Mouse (Mus musculus) heart, embryonic 13.5 days (tissue): Measurements from ENCODE around the gene Usp29. TPM values are rescaled to one million over a fixed set of nuclear protein-coding genes. Genes with fewer than 3 reads are reported as not detected.
"Not testable (repeated sequence)": the region's sequence is repeated elsewhere in the genome, so short reads cannot be mapped to it uniquely, and the experiment has no call there.

Source experiments
- ATAC-seq: fragments of 200-750 bp; cut with Nextera tagmentation; 2 replicates; pipeline ENCODE4 v1.8.0; 2017; ENCODE audit warnings: moderate TSS enrichment; ENCODE audit not compliant: insufficient number of reproducible peaks, low FRiP score, low TSS enrichment; ENCODE audit errors: extremely low read depth
- H3K27ac ChIP-seq: fragments of 300-500 bp; sonication (generic); replicated peaks from 2 replicates; pipeline ENCODE4 v1.5.1; 2015; ENCODE audit warnings: moderate library complexity, mild to moderate bottlenecking, inconsistent platforms
- H3K27me3 ChIP-seq: fragments of 300-500 bp; sonication (generic); replicated peaks from 2 replicates; pipeline ENCODE4 v1.6.1; 2015; ENCODE audit warnings: mild to moderate bottlenecking, inconsistent platforms
- H3K36me3 ChIP-seq: fragments of 300-500 bp; sonication (generic); 2 replicates; pipeline ENCODE4 v1.6.1; 2015; ENCODE audit warnings: mild to moderate bottlenecking, inconsistent platforms
- H3K4me1 ChIP-seq: fragments of 300-500 bp; sonication (generic); 2 replicates; pipeline ENCODE4 v1.6.1; 2015; ENCODE audit warnings: inconsistent platforms
- H3K4me2 ChIP-seq: fragments of 300-500 bp; sonication (generic); 2 replicates; pipeline ENCODE4 v1.6.1; 2015; ENCODE audit warnings: inconsistent platforms, mild to moderate bottlenecking, moderate library complexity
- H3K4me3 ChIP-seq: fragments of 300-500 bp; sonication (generic); 2 replicates; pipeline ENCODE4 v1.5.1; 2015; ENCODE audit warnings: moderate library complexity, mild to moderate bottlenecking, inconsistent platforms
- H3K9ac ChIP-seq: fragments of 300-500 bp; sonication (generic); 2 replicates; pipeline ENCODE4 v1.6.1; 2015; ENCODE audit warnings: inconsistent platforms, mild to moderate bottlenecking, moderate library complexity
- H3K9me3 ChIP-seq: fragments of 300-500 bp; sonication (generic); 2 replicates; pipeline ENCODE4 v1.6.1; 2016; ENCODE audit warnings: inconsistent platforms
- WGBS: fragments of 180-500 bp; shearing (Covaris S2); methylation state at CpG from one replicate; pipeline ENCODE4 v1.1.7; 2015; ENCODE audit warnings: mixed read lengths; 5-methylcytosine and 5-hydroxymethylcytosine counted together
- microRNA counts: library from miRNA; unstranded; fragments of <30 nt; microRNA quantifications from one replicate; lab custom pipeline; 2016
- microRNA-seq: library from miRNA; unstranded; fragments of <30 nt; microRNA quantifications from one replicate; pipeline ENCODE4, GENCODE M21; 2016
- polyA plus RNA-seq: library from polyadenylated mRNA; unstranded; fragments of >200 nt; fragmentation: Nextera tagmentation; extraction: Ambion mirVana; gene quantifications from 2 replicates; pipeline ENCODE4 v1.2.1, GENCODE M21; 2015

Usp29 gene
- polyA plus RNA-seq, 1 experiment from 2014 or later = 7.4 TPM

- ATAC-seq = no peak
- Histone ChIP-seq H3K36me3 (no peaks in the 10 kb centered on the region), H3K9me3 (no peaks in the 10 kb centered on the region), H3K4me3 (peak overlapping the region; percentile 35), H3K27ac (no peak overlapping the region), H3K9ac (no peak overlapping the region), H3K27me3 (no peaks in the 10 kb centered on the region), H3K4me2 (peak overlapping the region; percentile 57), H3K4me1 (no peaks in the 10 kb centered on the region)
- 14% methylated on average over 16 of the region's 16 CpGs for WGBS
Observed at GRCm38 (mm10) chr7:6940761-6941231, 210.4 kb downstream of the Usp29 start.

- H3K4me2 ChIP-seq, ATAC-seq, H3K4me1 ChIP-seq, H3K4me3 ChIP-seq, H3K9ac ChIP-seq, H3K27me3 ChIP-seq, H3K27ac ChIP-seq, H3K36me3 ChIP-seq, H3K9me3 ChIP-seq: not testable (repeated sequence)
- WGBS = 85% methylated on average over 18 of the region's 20 CpGs
Observed at GRCm38 (mm10) chr7:6948061-6948460, 217.7 kb downstream of the Usp29 start.

- Histone ChIP-seq H3K4me2 (no peak overlapping the region), H3K27me3 (no peaks in the 10 kb centered on the region), H3K36me3 (no peaks in the 10 kb centered on the region), H3K4me3 (no peak overlapping the region), H3K4me1 (no peaks in the 10 kb centered on the region), H3K9ac (no peak overlapping the region), H3K27ac (no peak overlapping the region), H3K9me3 (no peaks in the 10 kb centered on the region)
- ATAC-seq = no peak
- 69% methylated on average over 4 of the region's 4 CpGs for WGBS
Observed at GRCm38 (mm10) chr7:6956576-6956975, 226.2 kb downstream of the Usp29 start.

- no peaks in the 10 kb centered on the region for H3K27me3 ChIP-seq
- H3K27ac ChIP-seq = no peak overlapping the region
- no peak for ATAC-seq
- no peaks in the 10 kb centered on the region for H3K4me1 ChIP-seq
- WGBS = 80% methylated on average over 1 of the region's 1 CpGs
- H3K9me3 ChIP-seq = no peaks in the 10 kb centered on the region
- H3K36me3 ChIP-seq = no peaks in the 10 kb centered on the region
- no peak overlapping the region for H3K9ac ChIP-seq
- no peak overlapping the region for H3K4me3 ChIP-seq
- no peak overlapping the region for H3K4me2 ChIP-seq
Observed at GRCm38 (mm10) chr7:6958574-6958973, 228.2 kb downstream of the Usp29 start.

GRCm38 (mm10) chr7:6973566-6973965 is 243.2 kb downstream of the Usp29 start:
- Histone ChIP-seq H3K9ac (no peak overlapping the region), H3K36me3 (no peaks in the 10 kb centered on the region), H3K9me3 (no peaks in the 10 kb centered on the region), H3K4me3 (no peak overlapping the region), H3K27me3 (no peaks in the 10 kb centered on the region), H3K27ac (no peak overlapping the region), H3K4me2 (no peak overlapping the region), H3K4me1 (no peaks in the 10 kb centered on the region)
- 78% methylated on average over 1 of the region's 1 CpGs for WGBS
- no peak for ATAC-seq

GRCm38 (mm10) chr7:6976890-6977289 is 246.5 kb downstream of the Usp29 start:
- Histone ChIP-seq H3K4me1 (no peaks in the 10 kb centered on the region), H3K36me3 (no peaks in the 10 kb centered on the region), H3K27me3 (no peaks in the 10 kb centered on the region), H3K4me2 (no peak overlapping the region), H3K4me3 (no peak overlapping the region), H3K27ac (no peak overlapping the region), H3K9ac (no peak overlapping the region), H3K9me3 (no peaks in the 10 kb centered on the region)
- WGBS = 83% methylated on average over 19 of the region's 19 CpGs
- no peak for ATAC-seq

GRCm38 (mm10) chr7:6995251-6995650 is 264.9 kb downstream of the Usp29 start, which contains the start of gene Aurkc:
TSS of gene Aurkc (plus strand) at chr7:6995300.
- H3K9me3 ChIP-seq, H3K27me3 ChIP-seq, ATAC-seq, H3K27ac ChIP-seq, H3K4me1 ChIP-seq, H3K4me2 ChIP-seq, H3K9ac ChIP-seq, H3K36me3 ChIP-seq, H3K4me3 ChIP-seq: not testable (repeated sequence)
- WGBS = 64% methylated on average over 11 of the region's 11 CpGs

GRCm38 (mm10) chr7:6998914-6999313 is 268.5 kb downstream of the Usp29 start:
- not testable (repeated sequence) for H3K4me3 ChIP-seq, H3K36me3 ChIP-seq, H3K9me3 ChIP-seq, H3K4me2 ChIP-seq, H3K27ac ChIP-seq, H3K4me1 ChIP-seq, ATAC-seq, H3K27me3 ChIP-seq, H3K9ac ChIP-seq
- WGBS = 52% methylated on average over 3 of the region's 3 CpGs

GRCm38 (mm10) chr7:7005441-7005840 is 275.1 kb downstream of the Usp29 start:
- not testable (repeated sequence) for H3K9ac ChIP-seq, H3K36me3 ChIP-seq, H3K4me2 ChIP-seq, ATAC-seq, H3K27me3 ChIP-seq, H3K4me3 ChIP-seq, H3K27ac ChIP-seq, H3K4me1 ChIP-seq, H3K9me3 ChIP-seq
- 61% methylated on average over 5 of the region's 5 CpGs for WGBS

MicroRNA genes within 50 kb of the gene (microRNA counts, 519-probe panel; counts per million panel counts)
- microRNA mmu-miR-3099 (lab: Ali Mortazavi, UCI) = 209 counts per million, percentile 61 among the panel's probes with 10 or more counts

Small RNA genes lying within 50 kb of the gene (microRNA-seq; reads per million reads assigned to microRNA genes)
- 40.4 reads per million, percentile 41 among the genes with 10 or more reads in this experiment for gene Mir3099

Other genes starting within 250 kb of the Usp29 start
- not detected in 2 replicates for gene Olfr5, start 243.6 kb upstream of the Usp29 start, polyA plus RNA-seq
- gene Olfr1347, start 230.8 kb upstream of the Usp29 start, polyA plus RNA-seq = not detected in 2 replicates
- gene Olfr1348, start 221.8 kb upstream of the Usp29 start, polyA plus RNA-seq = not detected in 2 replicates
- gene Olfr1349, start 207.6 kb upstream of the Usp29 start, polyA plus RNA-seq = not detected in 2 replicates
- gene Olfr1350, start 165.7 kb upstream of the Usp29 start, polyA plus RNA-seq = not detected in 2 replicates
- gene Zim1, start 34.1 kb upstream of the Usp29 start, polyA plus RNA-seq = 8.3 and 9.0 TPM in 2 replicates
- 92.0 and 106 TPM in 2 replicates for gene Peg3, start 147 bp upstream of the Usp29 start, polyA plus RNA-seq